Mouse (Mus musculus) ES-Bruce4 (cell line): ENCODE measurements around the gene Ryr3.

ENCODE experiments used
- CTCF ChIP-seq: IDR thresholded peaks from one replicate; pipeline ENCODE4 v1.8.1; 2011; ENCODE audit warnings: low read depth, low read length
- EP300 ChIP-seq: IDR thresholded peaks from 2 replicates; pipeline ENCODE4 v1.6.1; 2011; ENCODE audit warnings: low read depth, low read length; ENCODE audit not compliant: insufficient read depth
- POLR2A ChIP-seq: IDR thresholded peaks from one replicate; pipeline ENCODE4 v1.8.1; 2011; ENCODE audit warnings: low read length; ENCODE audit not compliant: insufficient read depth

DNA sequence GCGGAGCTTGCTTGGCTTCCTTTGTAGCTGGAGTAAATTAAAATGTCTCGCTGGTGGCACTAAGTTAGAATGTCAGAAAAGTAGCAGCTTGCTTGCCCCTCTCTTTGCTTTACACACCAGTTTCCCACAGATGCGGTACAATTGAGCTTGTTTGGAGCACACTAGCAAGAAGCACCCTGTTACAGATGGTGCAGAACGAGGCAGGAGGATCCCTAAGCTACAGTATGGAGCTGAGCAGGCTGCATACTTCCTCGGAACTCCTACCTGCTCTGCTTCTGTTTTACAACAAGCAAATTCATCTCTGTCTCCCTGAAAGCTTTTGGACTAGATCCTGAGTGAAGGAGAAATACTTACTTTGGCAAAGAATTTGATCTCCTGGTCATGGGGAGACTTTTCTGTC is 465.5 kb downstream of the Ryr3 start:
- TF ChIP-seq POLR2A (no peak), CTCF (no peak), EP300 (no peak)
